Mouse (Mus musculus) erythroblast, embryonic 14.5 days (primary cell): ENCODE results near the gene Stag2.

Experiments
- GATA1 ChIP-seq: IDR thresholded peaks from 2 replicates; pipeline ENCODE4 v1.6.1; 2012; ENCODE audit warnings: low read length, inconsistent platforms, mixed read lengths
- TAL1 ChIP-seq: IDR thresholded peaks from 3 replicates; pipeline ENCODE4 v1.6.1; 2012; ENCODE audit warnings: low read length, inconsistent platforms, mixed read lengths

DNA sequence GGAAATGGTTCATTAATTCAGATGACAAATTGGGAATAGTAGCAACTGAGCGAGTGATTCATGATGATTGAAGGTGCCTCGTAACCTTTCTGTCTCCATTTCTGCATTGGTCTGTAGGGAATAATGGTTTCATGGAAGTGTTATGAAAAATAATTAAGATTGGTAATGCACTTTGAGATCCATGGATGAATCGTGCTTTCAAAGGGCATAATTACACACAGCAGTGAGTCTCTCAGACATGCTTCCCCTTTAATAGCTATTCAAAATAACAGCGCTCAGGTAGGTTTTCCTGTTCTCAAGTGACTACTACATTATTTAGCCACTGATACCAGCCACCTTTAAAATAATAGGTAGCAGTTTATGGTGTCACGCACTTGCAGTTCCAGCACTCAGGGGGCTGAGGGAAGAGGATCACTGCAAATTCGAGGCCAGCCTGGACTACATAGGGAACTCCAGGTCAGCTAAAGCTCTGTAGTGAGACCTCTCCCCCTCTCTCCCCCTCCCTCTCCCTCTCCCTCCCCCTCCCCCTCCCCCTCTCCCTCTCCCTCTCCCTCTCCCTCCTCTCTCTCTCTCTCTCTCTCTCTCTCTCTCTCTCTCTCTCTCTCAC, 29.6 kb upstream of the Stag2 start:
- TF ChIP-seq GATA1: no peak
- no peak for TF ChIP-seq TAL1
